24 mouse cellular contexts compared by ENCODE assay signal in genomic region chr9:40625341-40625740, GRCm38 (mm10). TPM values are rescaled to one million over a fixed set of nuclear protein-coding genes. Genes with fewer than 3 reads are reported as not detected.
"Had no signal": no experiment of that assay in that cellular context is flagged by ENCODE, and none has a peak within 500 bp of the region (broad histone marks: within the 10 kb centered on the region; RNA-seq: fewer than 3 reads in every experiment).

No protein-coding gene starts in this region.

- H3K4me3 ChIP-seq: left cerebral cortex, adult 2 months; lung, embryonic 15.5 days; megakaryocyte, embryonic 14.5 days had no signal

- H3K4me2 ChIP-seq: liver, embryonic 11.5 days; lung, embryonic 15.5 days; midbrain, embryonic 11.5 days had no signal

- H3K27ac ChIP-seq: left cerebral cortex, adult 2 months; liver, embryonic 14.5 days; lung, embryonic 15.5 days had no signal

- H3K9me3 ChIP-seq: lung, embryonic 15.5 days; megakaryocyte, embryonic 14.5 days had no signal

- ATAC-seq: intestine, postnatal 0 days; midbrain, embryonic 16.5 days had no signal

- DNase-seq: layer of hippocampus, postnatal 36 days; lung, adult 18-20 months; lung, postnatal 10 days; lung, postnatal 36 days; thymus, adult 18-20 months; thymus, postnatal 36 days had no signal

- H3K4me1 ChIP-seq: lung, embryonic 15.5 days had no signal

- H3K9ac ChIP-seq: liver, embryonic 14.5 days; lung, embryonic 15.5 days had no signal

- H3K27me3 ChIP-seq: lung, embryonic 15.5 days had no signal

- H3K36me3 ChIP-seq: lung, embryonic 15.5 days had no signal

RNA-seq across cellular contexts. Expression of gene Gm21915, which starts 45.1 kb away (rescaled TPM):
- polyA plus RNA-seq: intestine, embryonic 14.5 days; intestine, postnatal 0 days; limb, embryonic 11.5 days; limb, embryonic 14.5 days; liver, embryonic 11.5 days; liver, embryonic 14.5 days; lung, embryonic 15.5 days; midbrain, embryonic 11.5 days; midbrain, embryonic 16.5 days; neural tube, embryonic 11.5 days; neural tube, embryonic 14.5 days; small intestine, adult 2 months; spleen, adult 2 months; stomach, embryonic 16.5 days; testis, adult 2 months; urinary bladder, adult 2 months had no signal
